Mouse (Mus musculus) hindbrain, embryonic 11.5 days (tissue): Measurements from ENCODE around the gene Fbxl5. TPM values are rescaled to one million over a fixed set of nuclear protein-coding genes. Genes with fewer than 3 reads are reported as not detected.

Source experiments
- ATAC-seq: fragments of 200-750 bp; cut with Nextera tagmentation; 2 replicates; pipeline ENCODE4 v1.8.0; 2017; ENCODE audit warnings: mild to moderate bottlenecking, moderate TSS enrichment, moderate library complexity; ENCODE audit not compliant: low FRiP score
- DNase-seq: peaks from one replicate; pipeline ENCODE4 v3.0.0-alpha.2; 2015; ENCODE audit warnings: low spot score
- H3K27ac ChIP-seq: fragments of 300-500 bp; sonication (generic); 2 replicates; pipeline ENCODE4 v1.5.1; 2014; ENCODE audit warnings: mild to moderate bottlenecking, low read depth, low read length
- H3K27me3 ChIP-seq: fragments of 300-500 bp; sonication (generic); 2 replicates; pipeline ENCODE4 v1.6.1; 2014; ENCODE audit warnings: mild to moderate bottlenecking, low read length, moderate library complexity, mixed read lengths; ENCODE audit not compliant: control insufficient read depth, insufficient read depth
- H3K36me3 ChIP-seq: fragments of 300-500 bp; sonication (generic); 2 replicates; pipeline ENCODE4 v1.6.1; 2014; ENCODE audit warnings: mild to moderate bottlenecking, low read length, moderate library complexity, mixed read lengths; ENCODE audit not compliant: control insufficient read depth, insufficient read depth
- H3K4me1 ChIP-seq: fragments of 300-500 bp; sonication (generic); replicated peaks from 2 replicates; pipeline ENCODE4 v1.6.1; 2014; ENCODE audit warnings: low read length, mixed read lengths; ENCODE audit not compliant: control insufficient read depth, insufficient read depth
- H3K4me2 ChIP-seq: fragments of 300-500 bp; sonication (generic); replicated peaks from 2 replicates; pipeline ENCODE4 v1.6.1; 2014; ENCODE audit warnings: mild to moderate bottlenecking, low read depth, low read length
- H3K4me3 ChIP-seq: fragments of 300-500 bp; sonication (generic); 2 replicates; pipeline ENCODE4 v1.5.1; 2014; ENCODE audit warnings: low read depth, low read length
- H3K9ac ChIP-seq: fragments of 300-500 bp; sonication (generic); 2 replicates; pipeline ENCODE4 v1.6.1; 2014; ENCODE audit warnings: low read depth, low read length
- H3K9me3 ChIP-seq: fragments of 300-500 bp; sonication (generic); 2 replicates; pipeline ENCODE4 v1.6.1; 2016; ENCODE audit warnings: low read length; ENCODE audit not compliant: control insufficient read depth
- WGBS: fragments of 180-500 bp; shearing (Covaris S2); extraction: QIAGEN DNeasy Blood & Tissue Kit; methylation state at CpG from one replicate; pipeline ENCODE4 v1.1.7; 2014; 5-methylcytosine and 5-hydroxymethylcytosine counted together
- polyA plus RNA-seq: library from polyadenylated mRNA; unstranded; fragments of >200 nt; fragmentation: Nextera tagmentation; extraction: Ambion mirVana; gene quantifications from 2 replicates; pipeline ENCODE4 v1.2.1, GENCODE M21; 2014

Gene Fbxl5
- polyA plus RNA-seq, 1 experiment from 2014 or later: 66.3 TPM

DNA sequence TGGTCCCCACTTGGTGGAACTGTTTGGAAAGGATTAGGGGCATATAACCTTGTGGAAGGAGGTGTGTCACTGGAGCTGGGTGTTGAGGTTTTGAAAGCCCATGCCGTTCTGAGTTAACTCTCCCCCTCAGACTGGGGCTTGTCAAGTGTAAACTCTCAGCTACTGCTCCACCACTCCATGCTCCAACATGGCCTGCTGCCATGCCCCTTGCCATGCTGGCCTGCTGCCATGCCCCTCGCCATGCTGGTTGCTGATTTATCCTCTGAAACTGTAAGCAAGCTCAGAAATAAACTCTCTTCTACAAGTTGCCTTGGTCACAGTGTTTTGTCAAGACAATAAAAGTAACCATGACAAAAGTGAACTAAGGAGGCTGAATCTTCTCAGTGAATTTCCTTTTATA, 16.0 kb downstream of the Fbxl5 start:
- ATAC-seq (no peak), DNase-seq (no peak)
- Histone ChIP-seq H3K4me2 (no peak overlapping the region), H3K27me3 (no peaks in the 10 kb centered on the region), H3K9ac (no peak overlapping the region), H3K36me3 (no peaks in the 10 kb centered on the region), H3K9me3 (no peaks in the 10 kb centered on the region), H3K27ac (no peak overlapping the region), H3K4me3 (no peak overlapping the region), H3K4me1 (no peaks in the 10 kb centered on the region)
- 92% methylated on average over 2 of the region's 2 CpGs for WGBS

DNA sequence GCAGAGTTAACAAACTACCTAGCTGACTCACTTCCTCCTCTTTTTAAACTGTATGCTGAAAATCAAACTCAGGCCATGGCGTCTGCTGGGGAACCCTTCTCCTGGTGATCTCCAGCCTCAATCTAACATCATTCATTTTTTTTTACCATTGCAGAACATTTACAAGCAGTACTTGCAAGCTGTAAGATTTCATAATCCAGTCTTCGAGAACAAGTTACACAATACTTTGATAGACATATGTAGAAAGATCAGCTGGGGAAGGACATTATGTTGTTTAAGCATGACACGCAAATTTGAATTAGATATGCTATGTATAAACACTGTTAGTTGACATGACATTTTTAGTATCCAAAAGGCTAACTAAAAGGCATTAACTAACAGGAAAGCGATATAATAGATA, 19.6 kb downstream of the Fbxl5 start:
- ATAC-seq (no peak), DNase-seq (no peak)
- Histone ChIP-seq H3K4me1 (no peaks in the 10 kb centered on the region), H3K9me3 (no peaks in the 10 kb centered on the region), H3K4me3 (no peak overlapping the region), H3K27me3 (no peaks in the 10 kb centered on the region), H3K9ac (no peak overlapping the region), H3K27ac (no peak overlapping the region), H3K36me3 (no peaks in the 10 kb centered on the region), H3K4me2 (no peak overlapping the region)
- WGBS: 92% methylated on average over 4 of the region's 4 CpGs

DNA sequence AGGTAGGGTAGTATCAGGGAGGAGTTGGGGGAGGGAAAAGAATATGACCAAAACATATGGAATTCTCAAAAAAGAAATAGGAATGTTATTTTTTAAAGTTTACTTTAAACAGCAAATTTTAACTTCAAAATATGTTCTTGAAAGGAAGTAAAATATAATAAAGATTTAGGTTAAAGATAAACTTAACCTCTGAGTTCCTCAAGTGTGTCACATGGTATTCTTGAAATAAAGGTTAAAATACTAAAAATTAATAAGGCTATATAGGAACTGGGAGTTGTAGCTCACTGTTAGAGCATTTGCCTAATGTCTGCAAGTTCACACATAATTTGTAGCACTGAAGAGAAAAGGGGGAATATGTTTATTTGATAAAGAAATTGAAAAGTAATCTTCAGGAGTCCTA, 20.2 kb downstream of the Fbxl5 start:
- Histone ChIP-seq H3K4me3 (no peak overlapping the region), H3K4me2 (no peak overlapping the region), H3K36me3 (no peaks in the 10 kb centered on the region), H3K27ac (no peak overlapping the region), H3K9me3 (no peaks in the 10 kb centered on the region), H3K9ac (no peak overlapping the region), H3K27me3 (no peaks in the 10 kb centered on the region), H3K4me1 (no peaks in the 10 kb centered on the region)
- ATAC-seq (no peak), DNase-seq (no peak)

DNA sequence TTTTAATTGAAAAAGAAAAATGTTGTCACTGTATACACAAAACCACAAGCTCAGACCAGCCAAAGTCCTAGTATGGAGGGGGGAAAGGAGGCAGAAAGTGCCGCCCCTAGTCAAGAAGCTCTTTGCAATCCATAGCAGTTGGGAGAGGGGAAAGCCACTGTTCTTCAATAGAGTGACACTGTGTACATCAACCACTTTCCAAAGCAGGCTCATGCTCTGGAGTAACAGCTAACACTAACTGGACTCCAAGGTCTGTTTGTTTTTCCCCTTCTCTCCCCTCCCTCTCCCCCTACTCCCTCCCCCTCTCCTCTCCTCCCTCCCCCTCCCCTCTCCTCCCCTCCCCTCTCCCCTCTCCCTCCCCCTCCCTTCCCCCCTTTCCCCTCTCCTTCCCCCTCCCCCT, 20.7 kb downstream of the Fbxl5 start:
- no peaks in the 10 kb centered on the region for H3K4me1 ChIP-seq
- WGBS: 64% methylated on average over 1 of the region's 1 CpGs
- H3K27ac ChIP-seq: no peak overlapping the region
- H3K9ac ChIP-seq: no peak overlapping the region
- H3K27me3 ChIP-seq: no peaks in the 10 kb centered on the region
- no peaks in the 10 kb centered on the region for H3K9me3 ChIP-seq
- H3K36me3 ChIP-seq: no peaks in the 10 kb centered on the region
- H3K4me3 ChIP-seq: no peak overlapping the region
- DNase-seq (no peak), ATAC-seq (no peak)
- H3K4me2 ChIP-seq: no peak overlapping the region

DNA sequence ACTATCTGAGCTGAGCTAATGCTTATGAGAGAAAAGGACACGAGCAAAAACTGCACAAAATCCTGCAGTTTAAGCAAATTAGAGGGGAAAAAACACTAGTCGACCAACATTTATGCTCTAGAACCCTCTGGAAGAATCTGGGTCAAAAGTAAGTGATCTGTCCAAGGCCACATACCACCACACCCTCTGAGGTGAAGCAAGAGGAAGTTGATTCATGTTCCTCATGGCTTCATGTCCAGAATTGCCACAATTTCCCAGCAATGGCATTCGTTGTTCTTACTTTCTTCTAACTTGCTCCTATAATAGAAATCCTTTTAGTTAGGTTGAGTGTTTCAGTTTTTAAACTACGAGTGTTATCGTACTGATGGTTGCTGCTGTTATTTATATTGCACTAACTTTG, 21.9 kb downstream of the Fbxl5 start:
- Histone ChIP-seq H3K4me2 (no peak overlapping the region), H3K4me3 (no peak overlapping the region), H3K27me3 (no peaks in the 10 kb centered on the region), H3K4me1 (no peaks in the 10 kb centered on the region), H3K27ac (no peak overlapping the region), H3K36me3 (no peaks in the 10 kb centered on the region), H3K9me3 (no peaks in the 10 kb centered on the region), H3K9ac (no peak overlapping the region)
- 88% methylated on average over 5 of the region's 5 CpGs for WGBS
- ATAC-seq (no peak), DNase-seq (no peak)

DNA sequence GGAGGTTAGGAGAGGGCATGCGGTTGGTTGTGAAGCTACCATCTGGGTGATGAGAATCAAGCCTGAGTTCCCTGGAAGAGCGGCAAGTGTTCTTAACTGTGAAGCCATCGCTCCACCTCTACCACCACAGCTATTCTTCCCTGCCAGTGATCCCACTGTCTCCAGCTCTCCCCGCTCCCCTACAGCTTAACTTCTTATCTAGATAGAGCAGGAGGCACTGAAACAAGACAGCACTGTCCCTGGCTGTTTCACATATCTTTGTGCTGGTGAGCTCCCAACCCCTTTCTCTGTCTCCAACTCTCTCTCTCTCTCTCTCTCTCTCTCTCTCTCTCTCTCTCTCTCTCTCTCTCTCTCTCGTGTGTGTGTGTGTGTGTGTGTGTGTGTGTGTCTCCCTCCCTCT, 29.1 kb downstream of the Fbxl5 start:
- WGBS: 80% methylated on average over 5 of the region's 5 CpGs
- H3K4me3 ChIP-seq: no peak overlapping the region
- no peaks in the 10 kb centered on the region for H3K4me1 ChIP-seq
- DNase-seq (no peak), ATAC-seq (no peak)
- H3K9ac ChIP-seq: no peak overlapping the region
- H3K36me3 ChIP-seq: no peaks in the 10 kb centered on the region
- no peaks in the 10 kb centered on the region for H3K9me3 ChIP-seq
- no peak overlapping the region for H3K4me2 ChIP-seq
- no peak overlapping the region for H3K27ac ChIP-seq
- no peaks in the 10 kb centered on the region for H3K27me3 ChIP-seq

DNA sequence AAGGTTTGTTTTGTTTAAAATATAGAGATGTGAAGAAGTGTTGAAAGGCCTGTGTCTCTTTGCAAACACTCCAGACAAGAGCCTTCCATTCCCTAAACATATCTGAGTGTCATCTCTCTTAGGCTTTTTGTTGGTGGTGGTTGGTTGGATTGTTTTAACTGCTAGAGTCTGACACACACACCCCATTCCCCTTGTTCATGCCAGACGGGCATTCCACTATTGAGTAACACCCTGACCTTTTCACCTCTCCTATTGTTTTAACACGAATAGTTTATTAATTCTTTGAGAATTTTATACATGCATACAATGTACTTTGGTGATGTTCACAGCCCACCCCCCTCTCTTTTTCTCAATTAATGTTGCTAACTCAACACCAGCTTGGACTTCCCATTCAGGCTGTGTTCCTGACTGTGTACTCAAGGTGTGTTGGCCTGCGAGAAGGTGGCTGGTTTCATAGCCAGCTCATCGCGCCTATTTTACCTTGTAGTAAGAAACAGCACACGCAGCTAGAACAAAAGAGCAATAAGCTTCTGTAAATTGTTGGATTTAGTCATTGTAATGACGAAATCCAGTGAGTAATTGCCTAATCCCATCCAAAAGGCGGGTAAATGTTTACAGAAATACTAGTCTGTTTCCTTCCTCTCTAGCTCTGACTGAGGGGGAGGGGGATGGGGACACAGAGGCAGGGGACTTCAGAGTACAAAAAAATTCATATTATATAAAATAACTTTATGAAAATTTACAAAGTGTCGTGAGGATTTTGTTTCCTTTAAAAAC, 33.3 kb downstream of the Fbxl5 start:
- Histone ChIP-seq H3K4me2 (no peak overlapping the region), H3K9me3 (no peaks in the 10 kb centered on the region), H3K4me3 (no peak overlapping the region), H3K27me3 (no peaks in the 10 kb centered on the region), H3K36me3 (no peaks in the 10 kb centered on the region), H3K9ac (no peak overlapping the region), H3K4me1 (no peaks in the 10 kb centered on the region), H3K27ac (no peak overlapping the region)
- WGBS: 81% methylated on average over 9 of the region's 9 CpGs
- ATAC-seq: no peak
- no peak for DNase-seq

DNA sequence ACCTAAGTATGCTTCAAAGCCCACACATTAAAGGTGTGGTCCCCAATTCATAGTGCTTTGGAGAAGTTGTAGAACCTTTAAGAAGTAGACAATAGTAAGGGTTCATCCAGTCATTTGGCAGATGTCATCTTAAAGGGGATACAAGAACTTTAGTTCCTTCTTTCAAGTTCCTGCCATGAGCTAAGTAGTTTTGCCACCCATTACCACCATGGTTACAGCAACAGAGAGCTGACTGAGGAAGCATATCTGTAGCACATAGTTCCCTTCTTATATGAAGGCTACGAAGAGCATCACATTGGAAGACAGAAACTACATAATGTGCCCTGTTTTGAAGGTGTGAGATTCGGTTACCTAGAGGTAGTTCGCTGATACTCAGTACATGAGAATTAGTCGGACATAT, 34.8 kb downstream of the Fbxl5 start:
- no peaks in the 10 kb centered on the region for H3K4me1 ChIP-seq
- no peak overlapping the region for H3K4me3 ChIP-seq
- WGBS: 90% methylated on average over 4 of the region's 4 CpGs
- no peak for DNase-seq
- no peaks in the 10 kb centered on the region for H3K9me3 ChIP-seq
- no peaks in the 10 kb centered on the region for H3K36me3 ChIP-seq
- H3K9ac ChIP-seq: no peak overlapping the region
- H3K4me2 ChIP-seq: no peak overlapping the region
- no peak overlapping the region for H3K27ac ChIP-seq
- H3K27me3 ChIP-seq: no peaks in the 10 kb centered on the region
- no peak for ATAC-seq

DNA sequence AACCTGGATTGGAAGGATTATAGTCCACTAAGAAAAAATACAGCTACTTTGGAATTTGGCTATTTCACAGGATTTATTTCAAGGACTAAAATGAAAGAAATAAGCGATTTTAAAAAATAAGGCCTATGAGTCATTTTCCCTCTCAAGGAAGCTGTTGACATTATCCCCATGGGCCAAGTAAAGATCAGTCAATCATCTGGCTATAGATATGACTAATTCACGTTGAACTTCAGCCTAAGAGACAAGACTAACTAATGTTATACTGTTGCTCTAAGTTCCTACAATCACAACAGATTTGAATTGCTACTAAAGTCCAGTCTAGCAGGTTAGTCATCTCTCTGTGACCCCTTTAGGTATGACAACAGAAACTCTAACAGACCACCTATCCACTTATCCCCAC, 37.4 kb downstream of the Fbxl5 start:
- ATAC-seq: no peak
- 93% methylated on average over 2 of the region's 2 CpGs for WGBS
- no peaks in the 10 kb centered on the region for H3K36me3 ChIP-seq

More for the DNA sequence above, 37.4 kb downstream of the Fbxl5 start:
- Histone ChIP-seq H3K4me3 (no peak overlapping the region), H3K4me1 (no peaks in the 10 kb centered on the region), H3K9me3 (no peaks in the 10 kb centered on the region), H3K27ac (no peak overlapping the region), H3K27me3 (no peaks in the 10 kb centered on the region), H3K4me2 (no peak overlapping the region), H3K9ac (no peak overlapping the region)
- no peak for DNase-seq
